Mouse (Mus musculus): ENCODE results near the gene Yrdc.

GRCm38 (mm10) chr4:124860446-124860845 lies 10.0 kb downstream of the Yrdc start:
- no peak for TF ChIP-seq CTCF (IDR thresholded peaks at IDR 0.05; ENCODE audit: low read depth)
- TF ChIP-seq EP300 (IDR thresholded peaks at IDR 0.05; ENCODE audit: low read depth): no peak

All from liver, embryonic 14.5 days (tissue).